Mouse (Mus musculus) spleen, adult 2 months (tissue): ENCODE data around the gene Xylt1.

ENCODE experiments used
- CTCF ChIP-seq: fragments of 200-500 bp; IDR thresholded peaks from 2 replicates; pipeline ENCODE4 v1.5.1; 2011; ENCODE audit warnings: mild to moderate bottlenecking, inconsistent platforms; ENCODE audit not compliant: insufficient read depth, insufficient read length, insufficient replicate concordance; ENCODE audit errors: extremely low read depth
- POLR2A ChIP-seq: fragments of 200-500 bp; IDR thresholded peaks from 2 replicates; pipeline ENCODE4 v1.6.1; 2011; ENCODE audit warnings: low read depth, low read length, inconsistent platforms

DNA sequence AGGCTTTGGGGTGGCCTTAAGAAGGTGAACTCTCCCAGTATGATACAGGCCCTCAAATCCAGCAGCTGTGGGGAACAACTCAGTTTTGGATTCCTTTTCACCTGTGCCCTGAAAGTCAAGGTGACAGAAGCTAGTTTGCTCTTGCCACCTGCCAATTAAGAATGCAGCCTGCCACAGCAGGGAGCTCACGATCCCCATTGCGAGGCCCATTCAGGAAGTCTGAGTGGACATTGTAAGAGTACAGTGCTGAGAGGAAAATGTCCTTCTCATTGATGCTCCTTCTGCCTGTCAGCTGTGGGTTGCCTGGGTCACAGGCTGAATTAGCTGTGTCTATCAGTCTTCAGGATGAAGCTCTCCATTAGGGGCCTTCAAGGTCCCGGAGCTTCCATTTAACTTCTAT is 49.1 kb downstream of the Xylt1 start:
- TF ChIP-seq POLR2A (no peak), CTCF (no peak)
